Mouse (Mus musculus) G1E (cell line): ENCODE data around the gene Pskh1. TPM values are rescaled to one million over a fixed set of nuclear protein-coding genes. Genes with fewer than 3 reads are reported as not detected.

Experiments used
- ATAC-seq: 2 replicates; pipeline ENCODE4 v1.8.0; 2016; ENCODE audit warnings: mild to moderate bottlenecking; ENCODE audit not compliant: insufficient number of reproducible peaks, poor library complexity, low FRiP score, severe bottlenecking; ENCODE audit errors: extremely low read depth
- DNase-seq: peaks from one replicate; pipeline ENCODE4 v3.0.0; 2012; ENCODE audit warnings: low spot score
- H3K27me3 ChIP-seq: 2 replicates; pipeline ENCODE4 v1.6.1; 2012; ENCODE audit warnings: mild to moderate bottlenecking, low read length, inconsistent platforms; ENCODE audit not compliant: insufficient read depth
- H3K36me3 ChIP-seq: replicated peaks from 2 replicates; pipeline ENCODE3; 2012; ENCODE audit warnings: mild to moderate bottlenecking, inconsistent platforms
- H3K4me1 ChIP-seq: 2 replicates; pipeline ENCODE4 v1.6.1; 2012; ENCODE audit warnings: low read depth, low read length, inconsistent platforms, mixed read lengths; ENCODE audit not compliant: insufficient read depth
- H3K4me3 ChIP-seq: 2 replicates; pipeline ENCODE4 v1.5.1; 2012; ENCODE audit warnings: low read depth, mild to moderate bottlenecking, inconsistent platforms, low read length, moderate library complexity, mixed read lengths
- H3K9me3 ChIP-seq: replicated peaks from 2 replicates; pipeline ENCODE4 v1.6.1; 2012; ENCODE audit warnings: inconsistent platforms
- CTCF ChIP-seq: IDR thresholded peaks from 2 replicates; pipeline ENCODE4 v1.5.1; 2012; ENCODE audit warnings: low read depth, low read length, inconsistent platforms, mixed read lengths
- GATA1 ChIP-seq: IDR thresholded peaks from 2 replicates; pipeline ENCODE4 v1.6.1; 2012; ENCODE audit warnings: borderline replicate concordance, low read length, inconsistent platforms, mixed read lengths
- GATA2 ChIP-seq: IDR thresholded peaks from 2 replicates; pipeline ENCODE4 v1.6.1; 2012; ENCODE audit warnings: low read depth, low read length, inconsistent platforms, borderline replicate concordance
- POLR2AphosphoS5 ChIP-seq: IDR thresholded peaks from 2 replicates; pipeline ENCODE4 v1.6.1; 2012; ENCODE audit warnings: low read depth, low read length, inconsistent platforms; ENCODE audit not compliant: insufficient replicate concordance
- TAL1 ChIP-seq: conservative IDR thresholded peaks from 2 replicates; pipeline ENCODE4 v1.6.1; 2012; ENCODE audit warnings: low read depth, low read length, inconsistent platforms, mixed read lengths
- polyA plus RNA-seq: library from polyadenylated mRNA; stranded (reverse); fragments of >175 nt; gene quantifications from 2 replicates; pipeline ENCODE4 v1.2.3, GENCODE M21; 2012
- total RNA-seq, 2 experiments: library from RNA; stranded (forward) in 1 of 2; stranded (reverse) in 1 of 2; fragments of 200-1000 nt in 1 of 2; fragments of >200 nt in 1 of 2; fragmentation: Nextera tagmentation in 1 of 2; gene quantifications; 2 replicates each; pipeline ENCODE4 v1.2.3; 2014 to 2017

Pskh1 gene
- total and polyA plus RNA-seq, 3 experiments: 19.5 to 26.1 (median 21.3) TPM

DNA sequence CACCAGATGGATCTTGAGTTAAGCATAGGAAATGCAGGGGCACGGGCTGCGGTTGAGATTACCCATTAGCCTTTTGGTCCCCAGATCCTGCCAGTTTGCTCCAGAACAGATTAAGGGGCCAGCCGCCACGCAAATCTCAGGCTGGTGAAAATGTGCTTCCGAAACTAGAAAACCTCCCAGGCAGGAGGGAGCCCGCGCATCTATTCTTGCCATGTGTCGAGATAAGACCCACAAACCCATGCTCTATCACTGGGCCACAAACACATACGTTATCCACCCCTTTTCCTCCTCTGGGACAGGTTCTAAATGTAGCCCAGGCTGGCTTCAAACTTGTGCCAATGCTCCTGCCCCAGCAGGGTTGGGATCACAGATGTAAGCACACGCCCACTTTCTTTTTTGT, 61.3 kb downstream of the Pskh1 start:
- DNase-seq (no peak), ATAC-seq (no peak)
- Histone ChIP-seq H3K4me3 (no peak overlapping the region), H3K4me1 (peaks cover 40% of the 10 kb centered on the region), H3K9me3 (no peaks in the 10 kb centered on the region), H3K27me3 (no peaks in the 10 kb centered on the region), H3K36me3 (peaks cover 73% of the 10 kb centered on the region)
- no peak for TF ChIP-seq GATA1
- TF ChIP-seq CTCF: no peak
- no peak for TF ChIP-seq POLR2AphosphoS5
- TF ChIP-seq TAL1: no peak
- TF ChIP-seq GATA2: no peak

DNA sequence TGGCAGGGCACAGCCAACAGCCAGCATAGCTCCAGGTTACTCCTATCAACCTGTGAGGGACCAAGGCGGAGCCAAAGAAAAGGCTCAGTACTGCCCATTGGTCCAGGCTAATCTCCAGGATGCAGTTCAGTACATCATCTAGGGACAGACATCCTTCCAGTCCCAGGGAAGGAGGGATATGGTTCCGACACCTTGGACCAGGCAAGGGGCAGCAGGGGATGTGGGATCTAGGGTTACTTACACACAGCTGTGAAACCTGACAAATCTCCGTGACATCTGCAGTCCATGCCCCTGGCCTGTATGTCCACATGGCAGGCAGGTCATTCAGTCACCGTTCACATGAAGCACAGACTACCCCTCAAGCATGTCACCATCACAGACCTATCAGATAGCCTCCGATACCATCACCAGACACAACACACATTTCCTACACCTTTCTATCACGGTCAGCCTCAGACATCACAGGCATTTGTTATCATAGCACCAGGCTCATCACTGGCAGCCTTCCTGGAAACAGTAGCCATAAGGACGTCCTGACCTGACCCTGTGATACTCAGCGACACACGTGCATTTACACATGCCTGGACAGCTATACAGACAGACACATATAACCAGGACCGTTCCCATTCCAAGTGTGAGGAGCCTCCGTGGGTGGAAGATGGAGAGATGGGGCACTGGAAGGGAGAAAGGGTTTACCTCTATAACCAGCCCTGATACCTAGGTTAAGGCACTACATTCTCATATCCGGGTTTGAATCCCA, 64.4 kb downstream of the Pskh1 start:
- DNase-seq: no peak
- Histone ChIP-seq H3K9me3 (no peaks in the 10 kb centered on the region), H3K36me3 (peaks cover 44% of the 10 kb centered on the region), H3K4me1 (peaks cover 48% of the 10 kb centered on the region), H3K27me3 (no peaks in the 10 kb centered on the region), H3K4me3 (peak overlapping the region; percentile 96)
- ATAC-seq: no peak
- TF ChIP-seq POLR2AphosphoS5 (no peak), TAL1 (no peak), GATA1 (no peak), CTCF (no peak), GATA2 (no peak)

DNA sequence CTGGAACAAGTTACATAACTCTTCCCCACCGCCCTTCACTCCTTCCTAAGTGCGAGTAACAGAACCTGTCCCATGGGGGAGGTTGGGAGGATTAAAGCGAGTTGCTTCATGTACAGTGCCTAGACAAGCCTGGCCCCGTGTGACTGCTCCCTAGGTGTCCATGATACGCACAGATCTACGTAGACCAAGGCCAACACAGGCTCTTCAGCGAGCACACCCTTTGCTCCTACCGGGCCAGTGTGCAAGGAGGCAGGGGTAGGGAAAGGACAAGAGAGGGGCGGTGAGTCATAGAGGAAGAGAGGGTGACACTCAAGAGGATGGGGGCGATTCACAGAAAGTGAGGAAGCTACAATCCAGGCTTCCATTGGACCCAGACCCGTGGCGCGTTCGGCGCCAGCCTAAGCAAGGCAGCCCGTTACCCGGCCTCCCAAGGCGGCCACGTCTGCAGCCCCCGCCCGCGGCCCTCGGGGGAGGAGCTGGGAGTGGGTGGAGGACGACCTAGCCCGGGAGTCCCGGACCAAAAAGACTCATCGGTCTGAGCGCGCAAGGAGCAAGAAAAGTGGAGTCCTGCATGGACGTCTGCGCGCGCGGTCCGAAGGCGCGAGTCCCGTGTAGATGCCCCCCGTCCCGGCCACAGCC, 65.1 kb downstream of the Pskh1 start:
- ATAC-seq: no peak
- peaks cover 48% of the 10 kb centered on the region for H3K4me1 ChIP-seq
- H3K9me3 ChIP-seq: no peaks in the 10 kb centered on the region
- peaks cover 37% of the 10 kb centered on the region for H3K36me3 ChIP-seq
- H3K4me3 ChIP-seq: peak overlapping the region; percentile 96
- no peaks in the 10 kb centered on the region for H3K27me3 ChIP-seq
- peak; percentile 66 for DNase-seq
- no peak for TF ChIP-seq POLR2AphosphoS5
- no peak for TF ChIP-seq GATA2
- TF ChIP-seq TAL1: no peak
- no peak for TF ChIP-seq CTCF

DNA sequence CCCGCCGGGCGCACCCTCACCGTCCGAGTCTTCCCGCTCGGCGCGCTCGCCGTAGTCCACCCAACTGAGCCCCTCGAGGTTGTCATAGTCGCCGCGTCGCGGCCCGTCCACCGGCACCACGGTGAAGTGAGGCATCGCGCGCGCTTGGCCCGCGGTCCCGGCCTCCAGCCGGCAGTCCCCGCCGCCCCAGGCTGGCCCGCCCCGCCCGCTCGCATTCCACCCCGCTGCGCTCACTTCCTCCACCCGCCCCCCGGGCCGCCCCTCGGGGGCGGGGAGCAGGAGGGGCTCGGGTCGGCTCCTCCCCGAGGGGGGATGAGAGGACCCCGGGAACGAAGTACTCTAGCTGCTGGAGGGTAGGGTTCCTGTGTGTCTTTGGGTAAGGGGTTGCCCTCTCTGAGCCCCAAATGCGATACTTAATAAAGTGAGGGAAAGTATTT, 65.7 kb downstream of the Pskh1 start, which contains the start of gene Slc12a4:
TSS of gene Slc12a4 (minus strand) at position 193 of the 437 bp plus-strand sequence.
- Histone ChIP-seq H3K27me3 (no peaks in the 10 kb centered on the region), H3K4me3 (peak within 1 kb of the TSS; percentile 96), H3K36me3 (peaks cover 33% of the 10 kb centered on the region), H3K4me1 (peaks cover 48% of the 10 kb centered on the region), H3K9me3 (no peaks in the 10 kb centered on the region)
- DNase-seq (peak; percentile 92), ATAC-seq (peak; percentile 35; the same call in 1 of the 2 replicates)
- TF ChIP-seq CTCF (no peak), GATA2 (no peak), TAL1 (no peak), GATA1 (no peak), POLR2AphosphoS5 (no peak)

DNA sequence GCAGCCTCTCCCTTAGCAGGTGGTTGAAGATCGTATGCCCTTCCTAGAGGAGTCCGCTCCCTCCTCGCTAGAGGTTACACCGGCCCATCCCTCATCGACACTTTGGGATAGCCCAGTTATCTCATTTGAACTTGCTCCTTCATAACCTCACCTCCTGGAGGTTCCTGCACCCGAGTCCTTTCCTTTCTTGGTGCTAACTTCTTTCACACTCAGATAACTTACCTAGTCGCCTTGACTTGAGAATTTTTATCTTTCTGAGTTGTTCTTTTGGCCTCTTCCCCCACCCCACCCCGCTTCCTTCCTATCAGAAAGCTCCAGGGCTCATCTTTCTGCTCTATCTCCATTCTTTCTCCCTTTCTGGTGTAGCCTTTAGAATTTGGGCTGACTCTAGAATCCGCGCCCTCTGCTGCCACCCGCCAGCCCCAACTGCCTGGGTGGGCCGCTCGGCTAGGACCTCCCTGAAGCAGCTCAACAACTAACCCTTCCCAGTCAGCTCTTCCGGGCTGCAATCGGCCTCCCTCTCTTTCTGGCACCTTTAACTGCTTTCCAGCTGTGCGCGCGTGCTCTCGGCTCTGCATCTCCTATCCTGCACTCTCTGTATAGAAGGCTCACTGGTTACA, 66.6 kb downstream of the Pskh1 start:
- Histone ChIP-seq H3K4me1 (peaks cover 41% of the 10 kb centered on the region), H3K36me3 (peaks cover 25% of the 10 kb centered on the region), H3K9me3 (no peaks in the 10 kb centered on the region), H3K4me3 (peak overlapping the region; percentile 96; the same call in 1 of the 2 replicates), H3K27me3 (no peaks in the 10 kb centered on the region)
- no peak for TF ChIP-seq GATA2
- TF ChIP-seq GATA1: no peak
- TF ChIP-seq TAL1: no peak
- TF ChIP-seq POLR2AphosphoS5: no peak
- no peak for TF ChIP-seq CTCF
- peak; percentile 40 for ATAC-seq
- peak; percentile 45 for DNase-seq

DNA sequence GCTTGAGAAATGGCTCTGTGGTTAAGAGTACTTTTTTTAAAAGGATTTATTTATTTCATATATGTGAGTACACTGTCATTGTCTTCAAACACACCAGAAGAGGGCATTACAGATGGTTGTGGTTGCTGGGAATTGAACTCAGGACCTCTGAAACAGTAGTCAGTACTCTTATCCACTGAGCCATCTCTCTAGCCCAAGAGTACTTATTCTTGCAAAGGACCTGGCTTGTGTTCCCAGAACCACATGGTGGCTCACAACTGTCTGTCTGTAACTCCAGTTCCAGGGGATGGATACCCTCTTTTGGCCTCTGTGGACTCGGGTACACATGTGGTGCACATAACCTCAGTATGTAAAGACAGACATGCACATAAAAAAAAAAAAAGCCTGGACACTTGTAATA, 69.1 kb downstream of the Pskh1 start:
- ATAC-seq (no peak), DNase-seq (no peak)
- Histone ChIP-seq H3K4me3 (no peak overlapping the region), H3K27me3 (peaks cover 3% of the 10 kb centered on the region; the same call in 1 of the 2 replicates), H3K9me3 (no peaks in the 10 kb centered on the region), H3K36me3 (peaks cover 4% of the 10 kb centered on the region), H3K4me1 (peaks cover 27% of the 10 kb centered on the region)
- TF ChIP-seq POLR2AphosphoS5: no peak
- no peak for TF ChIP-seq CTCF
- TF ChIP-seq GATA1: no peak
- no peak for TF ChIP-seq GATA2
- TF ChIP-seq TAL1: no peak
